Mouse (Mus musculus) myocyte (in vitro differentiated cells): Measurements from ENCODE around the gene Trip12. TPM values are rescaled to one million over a fixed set of nuclear protein-coding genes. Genes with fewer than 3 reads are reported as not detected.
A peak's percentile ranks its signal among the peaks of the same experiment; 100 is the strongest.

Experiments used
- H3K27me3 ChIP-seq: one replicate; pipeline ENCODE4 v1.6.1; 2011; ENCODE audit not compliant: control insufficient read depth, insufficient read depth, insufficient read length
- H3K36me3 ChIP-seq: one replicate; pipeline ENCODE4 v1.6.1; 2011; ENCODE audit not compliant: control insufficient read depth, insufficient read depth
- H3K4me2 ChIP-seq: one replicate; pipeline ENCODE4 v1.6.1; 2011; ENCODE audit warnings: low read depth, control low read depth
- H3K4me3 ChIP-seq: one replicate; pipeline ENCODE4 v1.5.1; 2011; ENCODE audit warnings: mild to moderate bottlenecking, control low read depth, moderate library complexity
- H3K79me2 ChIP-seq: one replicate; pipeline ENCODE4 v1.6.1; 2011; ENCODE audit not compliant: control insufficient read depth, insufficient read depth
- H3ac ChIP-seq: one replicate; pipeline ENCODE4 v1.6.1; 2011; ENCODE audit not compliant: control insufficient read depth, insufficient read length
- CEBPB ChIP-seq: IDR thresholded peaks from 2 replicates; pipeline ENCODE4 v1.6.1; 2011; ENCODE audit warnings: mild to moderate bottlenecking, moderate library complexity; ENCODE audit not compliant: poor library complexity, insufficient read depth, severe bottlenecking
- E2F4 ChIP-seq: IDR thresholded peaks from one replicate; pipeline ENCODE4 v1.6.1; 2011; ENCODE audit warnings: mild to moderate bottlenecking, control low read depth, moderate library complexity; ENCODE audit not compliant: insufficient read depth
- MAX ChIP-seq: IDR thresholded peaks from one replicate; pipeline ENCODE4 v1.6.1; 2011; ENCODE audit warnings: low read depth, mild to moderate bottlenecking, control low read depth
- MYOD1 ChIP-seq, 3 experiments: IDR thresholded peaks; one replicate each; pipeline ENCODE4 v1.6.1; 2011; ENCODE audit warnings: control low read depth in 2 of 3, low read depth in 2 of 3, mild to moderate bottlenecking in 2 of 3, moderate library complexity in 1 of 3; ENCODE audit not compliant: insufficient read length in 2 of 3, control insufficient read depth in 1 of 3
- MYOG ChIP-seq, 3 experiments: IDR thresholded peaks; one replicate each; pipeline ENCODE4 v1.6.1; 2011; ENCODE audit warnings: control low read depth in 2 of 3, low read depth in 2 of 3, mild to moderate bottlenecking in 2 of 3; ENCODE audit not compliant: insufficient read length in 2 of 3, control insufficient read depth in 1 of 3, insufficient read depth in 1 of 3
- POLR2AphosphoS2 ChIP-seq: IDR thresholded peaks from one replicate; pipeline ENCODE4 v1.6.1; 2011; ENCODE audit warnings: low read depth, control low read depth; ENCODE audit not compliant: insufficient read length
- REST ChIP-seq: IDR thresholded peaks from one replicate; pipeline ENCODE4 v1.6.1; 2011; ENCODE audit warnings: mild to moderate bottlenecking, control low read depth, moderate library complexity; ENCODE audit not compliant: insufficient read depth, insufficient read length
- SRF ChIP-seq: IDR thresholded peaks from one replicate; pipeline ENCODE4 v1.6.1; 2011; ENCODE audit warnings: low read depth; ENCODE audit not compliant: control insufficient read depth, insufficient read length
- TCF12 ChIP-seq: IDR thresholded peaks from one replicate; pipeline ENCODE4 v1.6.1; 2011; ENCODE audit warnings: mild to moderate bottlenecking, control low read depth; ENCODE audit not compliant: poor library complexity, insufficient read depth, severe bottlenecking
- TCF3 ChIP-seq: IDR thresholded peaks from one replicate; pipeline ENCODE4 v1.6.1; 2011; ENCODE audit warnings: low read depth, control low read depth; ENCODE audit not compliant: insufficient read length
- polyA plus RNA-seq: library from polyadenylated mRNA; unstranded; fragments of >200 nt; fragmentation: generic; extraction: Trizol; gene quantifications from one replicate; pipeline ENCODE4 v1.2.1, GENCODE M21; 2012; ENCODE audit warnings: missing spikeins

Trip12 gene
- 52.6 TPM for polyA plus RNA-seq

GRCm38 (mm10) chr1:84840018-84840664 is at the start of gene Trip12:
Trip12 (minus strand) TSS chr1:84840516.
- TF ChIP-seq MYOG (IDR thresholded peaks at IDR 0.05; ENCODE audit: control insufficient read depth in 1 of 3, insufficient read depth in 1 of 3, insufficient read length in 2 of 3, low read depth in 2 of 3): peak in 1 of 3 experiments; percentile 18
- peak; percentile 32 for TF ChIP-seq TCF12
- peak in 2 of 3 experiments; percentile 12 to 19 for TF ChIP-seq MYOD1 (IDR thresholded peaks at IDR 0.05; ENCODE audit: control insufficient read depth in 1 of 3, insufficient read length in 2 of 3, low read depth in 2 of 3)
- no peak for TF ChIP-seq SRF
- TF ChIP-seq MAX: no peak
- peak within 1 kb of the TSS; percentile 90 for H3K4me3 ChIP-seq
- peaks cover 48% of the 10 kb centered on the region for H3K79me2 ChIP-seq
- peak within 1 kb of the TSS; percentile 77 for H3K4me2 ChIP-seq
- H3K36me3 ChIP-seq: no peaks in the 10 kb centered on the region
- no peaks in the 10 kb centered on the region for H3K27me3 ChIP-seq
- H3ac ChIP-seq: peak within 1 kb of the TSS; percentile 81

GRCm38 (mm10) chr1:84890005-84890393 is 49.7 kb upstream of the Trip12 start:
- no peaks in the 10 kb centered on the region for H3K79me2 ChIP-seq
- H3K4me3 ChIP-seq: no peak overlapping the region
- TF ChIP-seq POLR2AphosphoS2: no peak
- no peaks in the 10 kb centered on the region for H3K36me3 ChIP-seq
- H3K4me2 ChIP-seq: no peak overlapping the region
- H3ac ChIP-seq: no peak overlapping the region
- no peaks in the 10 kb centered on the region for H3K27me3 ChIP-seq

GRCm38 (mm10) chr1:84889330-84890004 is 49.2 kb upstream of the Trip12 start:
- TF ChIP-seq TCF12 (no peak), REST (no peak), SRF (no peak)

GRCm38 (mm10) chr1:84885921-84886320 is 45.6 kb upstream of the Trip12 start:
- Histone ChIP-seq H3K36me3 (no peaks in the 10 kb centered on the region), H3ac (no peak overlapping the region), H3K79me2 (no peaks in the 10 kb centered on the region), H3K4me3 (no peak overlapping the region), H3K27me3 (no peaks in the 10 kb centered on the region), H3K4me2 (no peak overlapping the region)
- TF ChIP-seq MYOD1 (IDR thresholded peaks at IDR 0.05; ENCODE audit: control insufficient read depth in 1 of 3, insufficient read length in 2 of 3, low read depth in 2 of 3): no peak
- TF ChIP-seq CEBPB: no peak
- no peak for TF ChIP-seq TCF12
- TF ChIP-seq E2F4: no peak
- no peak for TF ChIP-seq TCF3
- TF ChIP-seq MYOG (IDR thresholded peaks at IDR 0.05; ENCODE audit: control insufficient read depth in 1 of 3, insufficient read depth in 1 of 3, insufficient read length in 2 of 3, low read depth in 2 of 3): no peak

More at GRCm38 (mm10) chr1:84889330-84890004, 49.2 kb upstream of the Trip12 start:
- Histone ChIP-seq H3ac (no peak overlapping the region), H3K36me3 (no peaks in the 10 kb centered on the region), H3K4me3 (no peak overlapping the region), H3K27me3 (no peaks in the 10 kb centered on the region), H3K4me2 (no peak overlapping the region), H3K79me2 (no peaks in the 10 kb centered on the region)

GRCm38 (mm10) chr1:84885174-84885573 is 44.9 kb upstream of the Trip12 start:
- no peak overlapping the region for H3ac ChIP-seq
- no peak overlapping the region for H3K4me2 ChIP-seq
- no peaks in the 10 kb centered on the region for H3K27me3 ChIP-seq
- H3K36me3 ChIP-seq: no peaks in the 10 kb centered on the region
- H3K79me2 ChIP-seq: no peaks in the 10 kb centered on the region
- TF ChIP-seq POLR2AphosphoS2 (no peak), E2F4 (no peak), TCF12 (no peak)
- H3K4me3 ChIP-seq: no peak overlapping the region

- no peaks in the 10 kb centered on the region for H3K79me2 ChIP-seq
- H3ac ChIP-seq: no peak overlapping the region
- no peak overlapping the region for H3K4me2 ChIP-seq
- H3K36me3 ChIP-seq: no peaks in the 10 kb centered on the region
- no peak overlapping the region for H3K4me3 ChIP-seq
- TF ChIP-seq CEBPB (no peak), MYOD1 (IDR thresholded peaks at IDR 0.05; ENCODE audit: control insufficient read depth in 1 of 3, insufficient read length in 2 of 3, low read depth in 2 of 3) (peak in 1 of 3 experiments; percentile 22), POLR2AphosphoS2 (no peak), TCF3 (no peak)
- no peaks in the 10 kb centered on the region for H3K27me3 ChIP-seq
These were observed 43.6 kb upstream of the Trip12 start for GRCm38 (mm10) chr1:84883889-84884288.
